Mouse (Mus musculus) bone marrow macrophage, adult 2 months (primary cell): ENCODE results near the gene Slc47a1. TPM values are rescaled to one million over a fixed set of nuclear protein-coding genes. Genes with fewer than 3 reads are reported as not detected.

Experiments
- H3K27ac ChIP-seq: 2 replicates; pipeline ENCODE4 v1.5.1; 2012; ENCODE audit warnings: low read depth, low read length; ENCODE audit not compliant: insufficient read depth
- H3K4me1 ChIP-seq: 2 replicates; pipeline ENCODE4 v1.6.1; 2012; ENCODE audit warnings: low read length; ENCODE audit not compliant: control insufficient read depth, insufficient read depth
- H3K4me3 ChIP-seq: 2 replicates; pipeline ENCODE4 v1.5.1; 2012; ENCODE audit warnings: mild to moderate bottlenecking, low read length, moderate library complexity; ENCODE audit not compliant: insufficient read depth
- CTCF ChIP-seq: IDR thresholded peaks from 2 replicates; pipeline ENCODE4 v1.5.1; 2012; ENCODE audit warnings: low read depth, mild to moderate bottlenecking, low read length, moderate library complexity
- POLR2A ChIP-seq: IDR thresholded peaks from 2 replicates; pipeline ENCODE4 v1.6.1; 2012; ENCODE audit warnings: mild to moderate bottlenecking, low read depth, low read length, borderline replicate concordance
- polyA plus RNA-seq: library from polyadenylated mRNA; stranded (reverse); fragments of >200 nt; gene quantifications from 2 replicates; pipeline ENCODE4 v1.2.4, GENCODE M21; 2012; ENCODE audit not compliant: missing spikeins, insufficient read depth, insufficient read length

The Slc47a1 gene
- polyA plus RNA-seq, 1 experiment, result not detected

DNA sequence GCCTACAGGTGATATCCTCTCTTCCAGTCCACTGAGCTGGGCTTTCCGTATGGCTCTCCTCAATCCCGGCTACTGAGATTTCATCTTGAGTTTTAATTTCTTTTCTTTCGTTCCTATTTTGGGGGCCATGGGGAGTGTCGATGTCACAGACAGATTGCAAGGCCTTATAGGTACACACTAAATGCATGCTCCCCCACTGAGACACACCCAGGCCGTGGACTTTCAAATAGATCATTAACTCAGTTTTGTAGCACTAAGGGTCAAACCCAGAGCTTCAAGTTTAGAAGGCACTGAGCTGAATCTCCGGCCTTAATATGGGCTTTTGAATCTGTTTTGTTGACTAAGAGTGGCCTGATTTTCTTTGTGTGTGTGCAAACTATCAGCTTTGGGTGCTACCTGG lies 23.8 kb downstream of the Slc47a1 start:
- H3K4me3 ChIP-seq, result no peak overlapping the region
- no peak overlapping the region for H3K27ac ChIP-seq
- no peak for TF ChIP-seq CTCF
- TF ChIP-seq POLR2A, result no peak
- H3K4me1 ChIP-seq, result no peaks in the 10 kb centered on the region

DNA sequence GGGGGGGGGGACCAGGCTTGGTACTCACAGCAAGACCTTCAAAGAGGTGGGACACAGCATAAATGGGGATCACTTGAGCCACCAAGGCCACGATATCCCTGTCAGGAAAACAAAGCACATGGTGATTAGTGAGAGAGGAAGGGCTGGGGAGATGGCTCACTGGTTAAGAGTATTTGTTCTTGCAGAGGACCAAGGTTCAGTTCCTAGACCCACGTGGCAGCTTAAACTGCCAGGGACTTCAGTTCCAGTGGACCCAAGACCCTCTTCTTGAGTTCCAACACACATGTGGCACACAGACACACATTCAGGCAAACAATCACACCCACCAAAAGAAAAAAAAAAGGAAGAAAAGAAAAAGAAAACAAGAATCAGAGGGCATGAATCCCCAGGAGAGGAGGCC lies 25.1 kb downstream of the Slc47a1 start:
- no peak for TF ChIP-seq CTCF
- no peak for TF ChIP-seq POLR2A
- Histone ChIP-seq H3K27ac (no peak overlapping the region), H3K4me3 (no peak overlapping the region), H3K4me1 (no peaks in the 10 kb centered on the region)

DNA sequence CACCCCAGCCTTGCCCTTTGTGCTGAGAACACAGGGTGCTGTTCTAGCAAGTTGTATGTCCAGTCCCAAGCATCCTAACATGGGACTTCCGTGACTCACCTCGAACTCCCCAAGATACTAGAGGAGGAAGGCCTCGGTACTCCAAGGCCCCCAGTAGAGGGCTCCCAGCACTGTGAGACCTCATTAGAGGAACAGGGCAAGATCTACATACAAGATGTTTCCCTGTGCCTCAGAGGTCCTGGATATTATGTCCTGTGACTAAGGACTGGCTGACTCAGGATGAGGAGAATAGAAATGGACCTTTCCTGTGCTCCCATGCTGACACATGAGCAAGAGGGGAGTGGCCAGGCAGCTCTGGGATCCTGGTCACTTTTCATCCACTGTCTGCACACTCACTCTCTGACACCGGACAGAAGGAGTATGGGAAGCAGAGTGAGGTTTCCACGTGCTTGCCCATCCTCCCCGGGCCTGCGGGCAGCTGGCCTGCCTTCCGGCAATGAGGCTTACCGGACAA lies 25.9 kb downstream of the Slc47a1 start:
- H3K4me1 ChIP-seq, result no peaks in the 10 kb centered on the region
- no peak overlapping the region for H3K27ac ChIP-seq
- H3K4me3 ChIP-seq, result no peak overlapping the region
- TF ChIP-seq POLR2A, result no peak
- TF ChIP-seq CTCF, result peak; percentile 22; the same call in 1 of the 2 replicates

DNA sequence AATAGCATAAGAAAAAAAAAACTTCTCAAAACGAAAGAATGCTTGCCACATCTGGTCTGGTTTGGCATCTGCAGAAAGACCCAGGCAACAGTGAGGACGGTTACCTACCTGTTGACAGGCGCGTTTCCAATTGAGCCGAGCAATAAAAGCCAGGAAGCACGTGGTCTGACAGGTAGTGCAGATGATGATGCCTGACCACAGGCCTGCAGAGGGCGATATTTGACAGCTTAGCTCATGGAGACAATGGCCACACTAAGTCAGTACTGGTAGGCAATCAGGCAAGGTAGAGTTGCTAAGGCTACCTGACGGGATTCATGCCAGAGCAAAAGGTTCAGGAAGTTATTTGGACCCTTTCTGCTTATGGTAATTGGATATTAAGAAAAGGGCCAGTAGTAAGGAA lies 28.8 kb downstream of the Slc47a1 start:
- TF ChIP-seq CTCF (peak; percentile 73), POLR2A (no peak)
- H3K27ac ChIP-seq, result no peak overlapping the region
- H3K4me1 ChIP-seq, result no peaks in the 10 kb centered on the region
- H3K4me3 ChIP-seq, result no peak overlapping the region

DNA sequence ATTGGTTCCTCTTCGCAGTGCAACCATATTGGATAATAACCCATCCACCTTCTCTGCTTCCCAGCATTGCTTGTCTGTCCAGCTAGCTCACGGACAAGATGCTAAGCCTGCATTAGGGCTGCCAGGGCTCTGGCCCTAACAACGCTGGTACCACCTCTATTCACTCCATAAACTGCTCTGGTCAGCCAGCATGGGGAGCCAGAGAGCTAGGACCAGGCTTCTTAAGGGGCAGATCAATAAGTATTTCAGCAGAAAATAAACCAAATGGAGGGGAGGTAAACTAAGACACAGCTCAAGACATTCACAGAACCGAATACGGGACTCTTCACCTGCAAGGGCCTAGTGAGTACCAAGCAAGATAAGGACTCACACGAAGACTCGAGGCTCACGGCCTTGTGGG lies 32.0 kb downstream of the Slc47a1 start:
- no peak for TF ChIP-seq POLR2A
- TF ChIP-seq CTCF, result peak; percentile 17; the same call in 1 of the 2 replicates
- no peak overlapping the region for H3K4me3 ChIP-seq
- H3K27ac ChIP-seq, result no peak overlapping the region
- H3K4me1 ChIP-seq, result no peaks in the 10 kb centered on the region

DNA sequence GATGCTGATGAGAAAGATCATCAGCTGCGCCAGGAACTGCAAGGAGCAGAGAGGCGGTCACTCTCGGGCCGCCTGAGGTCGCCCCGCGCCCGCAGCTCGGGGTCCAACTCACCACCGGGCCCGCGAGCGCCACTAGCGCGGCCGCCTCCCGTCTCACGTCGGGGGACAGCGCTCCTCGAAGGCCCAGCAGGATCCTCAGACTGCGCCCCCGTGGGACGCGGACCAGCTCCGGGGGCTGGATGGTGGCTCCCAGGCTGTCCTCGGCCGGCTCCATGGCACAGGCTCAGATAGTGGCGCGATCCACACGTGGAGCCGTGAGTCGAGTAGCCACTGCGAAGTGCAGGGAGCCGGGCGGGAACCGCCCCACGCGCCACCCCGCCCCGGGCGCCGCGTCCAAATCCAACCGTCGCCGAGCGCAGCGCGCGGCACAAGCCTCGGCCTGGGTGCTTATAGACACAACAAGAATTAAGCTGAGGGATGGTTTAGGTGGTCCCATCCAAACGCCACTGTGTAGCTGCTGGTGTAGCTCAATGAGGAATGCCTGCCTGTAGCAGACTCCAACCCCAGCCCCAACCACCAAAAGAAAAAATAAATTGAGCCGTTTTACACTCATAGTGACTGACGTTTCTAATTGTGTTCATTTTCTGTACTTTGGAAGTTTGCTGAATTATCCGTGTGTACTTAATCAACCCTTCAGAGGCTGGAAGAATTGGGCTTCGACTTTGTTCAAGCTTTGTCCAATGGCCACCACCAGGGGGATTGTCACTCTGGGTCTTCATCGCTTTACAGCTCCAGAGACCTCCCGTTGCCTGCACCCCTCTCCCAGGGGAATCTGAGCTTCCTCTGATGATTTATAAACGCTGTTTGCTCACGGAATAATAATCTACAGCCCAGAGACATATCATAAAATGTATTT lies 35.4 kb downstream of the Slc47a1 start, which contains the start of gene Slc47a2:
Slc47a2 (minus strand) TSS at position 356 of the 916 bp plus-strand sequence.
- no peak within 1 kb of the TSS for H3K27ac ChIP-seq
- H3K4me3 ChIP-seq, result no peak within 1 kb of the TSS
- TF ChIP-seq POLR2A (no peak), CTCF (0 out of 2 replicates have a peak, but pooled peaks have one; percentile 7)
- H3K4me1 ChIP-seq, result no peaks in the 10 kb centered on the region

DNA sequence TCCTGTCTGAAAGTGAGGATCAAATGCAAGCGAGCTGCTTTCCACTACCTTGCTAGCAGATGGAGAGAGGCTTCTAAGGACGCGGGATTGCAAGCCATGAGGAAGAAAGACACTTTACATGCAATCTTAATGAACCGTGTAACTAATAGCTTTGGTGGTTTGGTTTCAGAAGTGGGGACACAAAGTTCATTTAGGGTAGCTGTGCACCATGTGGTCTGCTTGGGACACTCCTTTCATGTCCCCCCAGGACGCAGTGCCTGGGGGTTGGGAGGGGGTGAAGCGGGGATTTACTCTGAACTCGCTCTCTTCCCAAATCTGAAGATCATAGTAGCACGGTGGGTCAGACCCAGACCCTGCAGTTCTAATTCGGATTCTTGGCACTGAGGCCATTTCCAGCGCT lies 36.2 kb downstream of the Slc47a1 start:
- H3K4me3 ChIP-seq, result no peak overlapping the region
- H3K27ac ChIP-seq, result no peak overlapping the region
- TF ChIP-seq CTCF (no peak), POLR2A (no peak)
- no peaks in the 10 kb centered on the region for H3K4me1 ChIP-seq

DNA sequence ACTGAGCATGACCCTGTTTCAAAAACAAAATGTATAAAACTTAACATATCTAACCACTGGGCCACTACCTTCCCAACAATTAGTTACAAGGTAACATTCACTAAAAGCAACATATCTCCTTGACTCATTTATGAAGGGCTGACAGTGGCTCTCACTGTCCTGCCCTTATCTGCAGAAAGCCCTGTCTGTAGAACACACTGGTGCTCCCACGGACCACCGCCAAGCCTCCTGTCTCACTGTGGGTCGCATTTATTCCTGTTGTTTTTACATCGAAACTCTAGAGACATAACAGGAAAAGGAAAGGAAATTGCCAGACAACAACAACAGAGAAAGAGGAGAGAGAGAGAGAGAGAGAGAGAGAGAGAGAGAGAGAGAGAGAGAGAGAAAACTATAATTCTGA lies 36.9 kb downstream of the Slc47a1 start:
- Histone ChIP-seq H3K4me3 (no peak overlapping the region), H3K27ac (no peak overlapping the region), H3K4me1 (no peaks in the 10 kb centered on the region)
- no peak for TF ChIP-seq POLR2A
- no peak for TF ChIP-seq CTCF

DNA sequence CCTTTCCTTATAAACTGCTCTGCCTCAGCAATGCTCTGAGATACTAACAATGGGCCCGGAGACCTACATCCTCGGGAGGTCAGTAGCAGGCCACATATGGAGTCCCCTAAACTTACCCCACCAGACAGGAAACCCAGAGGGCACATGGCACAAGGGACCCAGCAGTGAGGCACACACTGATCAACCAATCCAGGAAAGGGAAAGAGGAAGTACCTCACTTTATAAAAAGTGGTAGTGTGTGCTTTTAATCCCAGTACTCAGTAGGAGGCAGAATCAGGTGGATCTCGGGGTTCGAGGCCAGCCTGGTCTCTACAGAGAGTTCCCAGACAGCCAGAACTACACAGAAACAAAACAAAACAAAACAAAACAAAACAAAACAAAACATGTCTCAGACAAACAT lies 37.8 kb downstream of the Slc47a1 start:
- H3K4me1 ChIP-seq, result no peaks in the 10 kb centered on the region
- TF ChIP-seq CTCF (no peak), POLR2A (no peak)

DNA sequence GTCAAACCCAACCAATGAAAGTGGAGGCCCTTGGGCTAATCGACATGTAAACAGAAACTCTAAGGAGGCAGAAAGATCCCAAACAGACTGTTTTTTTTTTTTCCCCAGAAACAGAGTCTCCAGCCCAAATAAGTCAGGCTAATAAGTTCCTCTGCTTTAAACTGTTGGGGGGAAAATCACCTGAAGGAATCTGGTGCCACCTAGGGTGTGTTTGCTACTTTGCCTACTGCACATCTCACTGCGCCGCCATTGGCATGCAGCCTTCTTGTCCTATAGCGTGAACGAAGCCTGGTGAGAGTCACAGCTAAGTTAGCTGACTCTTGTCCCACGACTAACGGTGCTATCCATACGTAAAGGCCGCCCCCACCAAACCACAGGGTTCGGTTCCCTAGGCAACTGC lies 40.6 kb downstream of the Slc47a1 start:
- Histone ChIP-seq H3K4me3 (no peak overlapping the region), H3K4me1 (no peaks in the 10 kb centered on the region), H3K27ac (no peak overlapping the region)
- no peak for TF ChIP-seq CTCF
- no peak for TF ChIP-seq POLR2A

More for the DNA sequence above, 37.8 kb downstream of the Slc47a1 start:
- no peak overlapping the region for H3K4me3 ChIP-seq
- H3K27ac ChIP-seq, result no peak overlapping the region
